Mouse (Mus musculus) G1E (cell line): ENCODE measurements around the gene Midn. TPM values are rescaled to one million over a fixed set of nuclear protein-coding genes. Genes with fewer than 3 reads are reported as not detected.

Experiments used
- ATAC-seq: 2 replicates; pipeline ENCODE4 v1.8.0; 2016; ENCODE audit warnings: mild to moderate bottlenecking; ENCODE audit not compliant: insufficient number of reproducible peaks, poor library complexity, low FRiP score, severe bottlenecking; ENCODE audit errors: extremely low read depth
- DNase-seq: peaks from one replicate; pipeline ENCODE4 v3.0.0; 2012; ENCODE audit warnings: low spot score
- H3K27me3 ChIP-seq: 2 replicates; pipeline ENCODE4 v1.6.1; 2012; ENCODE audit warnings: mild to moderate bottlenecking, low read length, inconsistent platforms; ENCODE audit not compliant: insufficient read depth
- H3K36me3 ChIP-seq: replicated peaks from 2 replicates; pipeline ENCODE3; 2012; ENCODE audit warnings: mild to moderate bottlenecking, inconsistent platforms
- H3K4me1 ChIP-seq: 2 replicates; pipeline ENCODE4 v1.6.1; 2012; ENCODE audit warnings: low read depth, low read length, inconsistent platforms, mixed read lengths; ENCODE audit not compliant: insufficient read depth
- H3K4me3 ChIP-seq: 2 replicates; pipeline ENCODE4 v1.5.1; 2012; ENCODE audit warnings: low read depth, mild to moderate bottlenecking, inconsistent platforms, low read length, moderate library complexity, mixed read lengths
- H3K9me3 ChIP-seq: replicated peaks from 2 replicates; pipeline ENCODE4 v1.6.1; 2012; ENCODE audit warnings: inconsistent platforms
- CTCF ChIP-seq: IDR thresholded peaks from 2 replicates; pipeline ENCODE4 v1.5.1; 2012; ENCODE audit warnings: low read depth, low read length, inconsistent platforms, mixed read lengths
- GATA1 ChIP-seq: IDR thresholded peaks from 2 replicates; pipeline ENCODE4 v1.6.1; 2012; ENCODE audit warnings: borderline replicate concordance, low read length, inconsistent platforms, mixed read lengths
- GATA2 ChIP-seq: IDR thresholded peaks from 2 replicates; pipeline ENCODE4 v1.6.1; 2012; ENCODE audit warnings: low read depth, low read length, inconsistent platforms, borderline replicate concordance
- POLR2AphosphoS5 ChIP-seq: IDR thresholded peaks from 2 replicates; pipeline ENCODE4 v1.6.1; 2012; ENCODE audit warnings: low read depth, low read length, inconsistent platforms; ENCODE audit not compliant: insufficient replicate concordance
- TAL1 ChIP-seq: conservative IDR thresholded peaks from 2 replicates; pipeline ENCODE4 v1.6.1; 2012; ENCODE audit warnings: low read depth, low read length, inconsistent platforms, mixed read lengths
- polyA plus RNA-seq: library from polyadenylated mRNA; stranded (reverse); fragments of >175 nt; gene quantifications from 2 replicates; pipeline ENCODE4 v1.2.3, GENCODE M21; 2012
- total RNA-seq, 2 experiments: library from RNA; stranded (forward) in 1 of 2; stranded (reverse) in 1 of 2; fragments of 200-1000 nt in 1 of 2; fragments of >200 nt in 1 of 2; fragmentation: Nextera tagmentation in 1 of 2; gene quantifications; 2 replicates each; pipeline ENCODE4 v1.2.3; 2014 to 2017

Midn gene
- total and polyA plus RNA-seq, 3 experiments = 19.2 to 302 (median 89.8) TPM

- H3K4me3 ChIP-seq = no peak overlapping the region
- H3K9me3 ChIP-seq = no peaks in the 10 kb centered on the region
- DNase-seq = no peak
- TF ChIP-seq CTCF = no peak
- no peak for TF ChIP-seq TAL1
- TF ChIP-seq POLR2AphosphoS5 = no peak
- TF ChIP-seq GATA1 = no peak
- TF ChIP-seq GATA2 = no peak
- no peaks in the 10 kb centered on the region for H3K36me3 ChIP-seq
- H3K4me1 ChIP-seq = no peaks in the 10 kb centered on the region; the same call in 1 of the 2 replicates
- no peak for ATAC-seq
- H3K27me3 ChIP-seq = peaks cover 63% of the 10 kb centered on the region
Measured at GRCm38 (mm10) chr10:80194441-80194840, 46.4 kb downstream of the Midn start.

GRCm38 (mm10) chr10:80196167-80196566, 48.1 kb downstream of the Midn start:
- Histone ChIP-seq H3K27me3 (peaks cover 58% of the 10 kb centered on the region), H3K4me3 (no peak overlapping the region), H3K4me1 (no peaks in the 10 kb centered on the region; the same call in 1 of the 2 replicates), H3K36me3 (no peaks in the 10 kb centered on the region), H3K9me3 (no peaks in the 10 kb centered on the region)
- no peak for DNase-seq
- ATAC-seq = no peak
- TF ChIP-seq CTCF (no peak), GATA1 (no peak), GATA2 (no peak), POLR2AphosphoS5 (no peak), TAL1 (no peak)

- Histone ChIP-seq H3K9me3 (no peaks in the 10 kb centered on the region), H3K4me1 (no peaks in the 10 kb centered on the region; the same call in 1 of the 2 replicates), H3K36me3 (no peaks in the 10 kb centered on the region), H3K4me3 (no peak overlapping the region), H3K27me3 (peaks cover 57% of the 10 kb centered on the region)
- ATAC-seq (no peak), DNase-seq (no peak)
- no peak for TF ChIP-seq POLR2AphosphoS5
- no peak for TF ChIP-seq TAL1
- TF ChIP-seq GATA2 = no peak
- no peak for TF ChIP-seq CTCF
- TF ChIP-seq GATA1 = no peak
Measured at GRCm38 (mm10) chr10:80196778-80197581, 48.9 kb downstream of the Midn start.

- Histone ChIP-seq H3K4me1 (no peaks in the 10 kb centered on the region), H3K9me3 (no peaks in the 10 kb centered on the region), H3K27me3 (peaks cover 48% of the 10 kb centered on the region), H3K36me3 (no peaks in the 10 kb centered on the region), H3K4me3 (no peak overlapping the region)
- TF ChIP-seq TAL1 (no peak), GATA2 (no peak), GATA1 (no peak), CTCF (peak; percentile 93)
- ATAC-seq = 0 out of 2 replicates have a peak, but pooled peaks have one; percentile 49
- DNase-seq = peak; percentile 66
Measured at GRCm38 (mm10) chr10:80199440-80200008, 51.5 kb downstream of the Midn start.

GRCm38 (mm10) chr10:80200485-80200884, 52.4 kb downstream of the Midn start:
- H3K36me3 ChIP-seq = no peaks in the 10 kb centered on the region
- ATAC-seq (no peak), DNase-seq (no peak)
- H3K9me3 ChIP-seq = no peaks in the 10 kb centered on the region
- TF ChIP-seq GATA1 (no peak), CTCF (no peak), TAL1 (no peak), POLR2AphosphoS5 (no peak), GATA2 (no peak)
- peaks cover 54% of the 10 kb centered on the region for H3K27me3 ChIP-seq
- no peak overlapping the region for H3K4me3 ChIP-seq
- H3K4me1 ChIP-seq = no peaks in the 10 kb centered on the region

GRCm38 (mm10) chr10:80204055-80204454, 56.0 kb downstream of the Midn start:
- no peaks in the 10 kb centered on the region for H3K4me1 ChIP-seq
- peaks cover 64% of the 10 kb centered on the region for H3K27me3 ChIP-seq
- no peaks in the 10 kb centered on the region for H3K9me3 ChIP-seq

More at GRCm38 (mm10) chr10:80204055-80204454, 56.0 kb downstream of the Midn start:
- no peaks in the 10 kb centered on the region for H3K36me3 ChIP-seq
- no peak overlapping the region for H3K4me3 ChIP-seq
- TF ChIP-seq POLR2AphosphoS5 (no peak), CTCF (no peak), TAL1 (no peak), GATA2 (no peak), GATA1 (no peak)
- DNase-seq (no peak), ATAC-seq (no peak)
